Mouse (Mus musculus) lung, adult 2 months (tissue): ENCODE measurements at regions not wholly inside any gene's neighbourhood (a gene's known extent, or its start where the extent isn't known, plus 50 kb on each side); places are given as distances from the start of the nearest gene placed in this dataset.

Source experiments
- CTCF ChIP-seq: fragments of 200-500 bp; IDR thresholded peaks from 2 replicates; pipeline ENCODE4 v1.5.1; 2011; ENCODE audit warnings: mild to moderate bottlenecking, low read length, control low read depth; ENCODE audit not compliant: insufficient read depth
- POLR2A ChIP-seq: fragments of 200-500 bp; IDR thresholded peaks from 2 replicates; pipeline ENCODE4 v1.6.1; 2011; ENCODE audit warnings: low read depth, mild to moderate bottlenecking, control low read depth, low read length, borderline replicate concordance; ENCODE audit errors: extremely low read depth

GRCm38 (mm10) chr1:92383749-92384148 is 89.9 kb downstream of the Ndufa10 start:
- TF ChIP-seq CTCF, result no peak
- TF ChIP-seq POLR2A, result no peak
